Mouse (Mus musculus) right cerebral cortex, postnatal 36 days (tissue): ENCODE data around the gene Slc22a7.
A peak's percentile ranks its signal among the peaks of the same experiment; 100 is the strongest.

Source experiments
- DNase-seq, 2 experiments: peaks; one replicate each; pipeline ENCODE4 v3.0.0; 2022; ENCODE audit warnings: low spot score in 2 of 2, mixed read lengths in 1 of 2

Slc22a7 gene

GRCm38 (mm10) chr17:46436672-46437366, 1.4 kb downstream of the Slc22a7 start:
- no peak for DNase-seq

- no peak for DNase-seq
These were observed 4.6 kb downstream of the Slc22a7 start for GRCm38 (mm10) chr17:46433627-46434026.

GRCm38 (mm10) chr17:46428761-46429414, 9.4 kb downstream of the Slc22a7 start, which contains the start of gene Crip3:
Crip3 (plus strand) TSS chr17:46428926.
- no peak for DNase-seq

- no peak for DNase-seq
These were observed 11.8 kb downstream of the Slc22a7 start for GRCm38 (mm10) chr17:46426496-46426895.

- DNase-seq: no peak
These were observed 18.5 kb downstream of the Slc22a7 start for GRCm38 (mm10) chr17:46419717-46420116.

GRCm38 (mm10) chr17:46418628-46419027, 19.6 kb downstream of the Slc22a7 start:
- DNase-seq: no peak

GRCm38 (mm10) chr17:46408478-46408877, 29.8 kb downstream of the Slc22a7 start:
- no peak for DNase-seq

GRCm38 (mm10) chr17:46394631-46395030, 43.6 kb downstream of the Slc22a7 start:
- no peak for DNase-seq

GRCm38 (mm10) chr17:46393012-46393411, 45.2 kb downstream of the Slc22a7 start:
- DNase-seq: no peak

- no peak for DNase-seq
These were observed 50.1 kb downstream of the Slc22a7 start for GRCm38 (mm10) chr17:46388200-46388599.

GRCm38 (mm10) chr17:46384061-46384801, 54.0 kb downstream of the Slc22a7 start:
- DNase-seq: peak in 1 of 2 experiments; percentile 9

GRCm38 (mm10) chr17:46383294-46384060, 54.8 kb downstream of the Slc22a7 start, which contains the start of gene Zfp318:
Zfp318 (plus strand) TSS chr17:46383731.
- DNase-seq: peak; percentile 95
